Mouse (Mus musculus) spleen, postnatal 10 days (tissue): ENCODE measurements at regions not wholly inside any gene's neighbourhood (a gene's known extent, or its start where the extent isn't known, plus 50 kb on each side); places are given as distances from the start of the nearest gene placed in this dataset.

ENCODE experiments used
- DNase-seq, 2 experiments: peaks; one replicate each; pipeline ENCODE4 v3.0.0; 2021 to 2022; ENCODE audit warnings: low spot score in 2 of 2

GRCm38 (mm10) chr7:71043128-71043527, 308.2 kb downstream of the Gm10295 start:
- no peak for DNase-seq

GRCm38 (mm10) chr7:71041388-71041787, 309.9 kb downstream of the Gm10295 start:
- no peak for DNase-seq

- DNase-seq, result no peak
Measured at GRCm38 (mm10) chr7:71040846-71041245, 310.4 kb downstream of the Gm10295 start.

GRCm38 (mm10) chr7:71038537-71038936, 312.7 kb downstream of the Gm10295 start:
- DNase-seq, result no peak

GRCm38 (mm10) chr7:71033121-71033520, 318.2 kb downstream of the Gm10295 start:
- no peak for DNase-seq

GRCm38 (mm10) chr7:71023946-71024610, 327.2 kb downstream of the Gm10295 start:
- no peak for DNase-seq

- no peak for DNase-seq
Measured at GRCm38 (mm10) chr7:71023253-71023945, 327.9 kb downstream of the Gm10295 start.
